Mouse (Mus musculus) testis, adult 2 months (tissue): ENCODE measurements around the gene Ugt1a5.

Experiments
- CTCF ChIP-seq: fragments of 200-500 bp; IDR thresholded peaks from 2 replicates; pipeline ENCODE4 v1.5.1; 2012; ENCODE audit warnings: low read depth, mild to moderate bottlenecking, inconsistent platforms, low read length, moderate library complexity; ENCODE audit not compliant: control insufficient read depth, insufficient read depth, insufficient replicate concordance
- POLR2A ChIP-seq: fragments of 200-500 bp; IDR thresholded peaks from 2 replicates; pipeline ENCODE4 v1.6.1; 2012; ENCODE audit warnings: low read depth, mild to moderate bottlenecking, inconsistent platforms, low read length, moderate library complexity; ENCODE audit not compliant: control insufficient read depth

DNA sequence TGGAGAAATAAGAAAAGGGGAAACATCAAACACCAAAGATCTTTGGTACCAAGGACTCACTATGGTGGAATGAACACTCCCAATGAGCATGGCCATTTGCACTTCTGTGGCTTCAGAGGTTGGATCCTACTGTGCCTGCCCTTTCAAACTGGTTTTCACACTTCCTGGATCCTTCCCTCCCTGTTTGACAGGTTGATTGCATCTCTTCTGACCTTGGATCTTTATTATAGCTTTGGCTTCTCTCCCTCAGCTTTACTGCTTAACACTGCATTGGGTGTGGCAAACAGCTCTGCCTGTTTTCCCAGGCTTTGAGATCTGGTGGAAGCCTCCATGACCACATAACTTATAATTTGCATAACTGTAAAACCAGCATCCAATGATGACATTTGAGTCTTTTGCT, 54.5 kb downstream of the Ugt1a5 start:
- TF ChIP-seq POLR2A (no peak), CTCF (no peak)
